Comparison of ENCODE assay signal across 21 mouse cellular contexts in genomic region chr2:91121011-91121410, GRCm38 (mm10). TPM values are rescaled to one million over a fixed set of nuclear protein-coding genes. Genes with fewer than 3 reads are reported as not detected.
DNase-seq lines count a peak whose midpoint lies in the region; ATAC-seq and TF ChIP-seq lines count a peak whose summit lies in the region.
"Had no signal": no experiment of that assay in that cellular context is flagged by ENCODE, and none has a peak within 500 bp of the region (broad histone marks: within the 10 kb centered on the region; RNA-seq: fewer than 3 reads in every experiment).

No protein-coding gene starts in this region.

- peak overlapping the region; percentile 53 for H3K4me3 ChIP-seq in heart, adult 2 months
- H3K4me3 ChIP-seq in heart, embryonic 13.5 days, result peak overlapping the region; percentile 75
- H3K4me3 ChIP-seq in midbrain, embryonic 13.5 days (replicated peaks), result no peak overlapping the region
- H3K4me3 ChIP-seq: embryonic facial prominence, embryonic 12.5 days; forebrain, embryonic 15.5 days; hindbrain, embryonic 10.5 days; intestine, embryonic 15.5 days had no signal

- TF ChIP-seq POLR2A in heart, adult 2 months (IDR thresholded peaks at IDR 0.05; ENCODE audit: insufficient read depth, low read depth, low read length), result 0 out of 2 replicates have a peak, but pooled peaks have one; percentile 26

- peak overlapping the region; percentile 81 for H3K4me2 ChIP-seq in heart, embryonic 13.5 days
- no peak overlapping the region for H3K4me2 ChIP-seq in midbrain, embryonic 13.5 days (replicated peaks)
- H3K4me2 ChIP-seq: embryonic facial prominence, embryonic 12.5 days; forebrain, embryonic 15.5 days; hindbrain, embryonic 14.5 days; intestine, embryonic 15.5 days had no signal

- DNase-seq in cerebellum, adult 9-10 months, result peak; percentile 58
- DNase-seq in cerebellum, adult 8-10 months, result no peak
- DNase-seq in heart, adult 2 months, result no peak
- no peak for DNase-seq in heart, adult 18-20 months
- DNase-seq in heart, postnatal 25 days (ENCODE audit: low spot score), result no peak
- DNase-seq in brain, adult 2 months (ENCODE audit: low read depth, low spot score), result peak; percentile 33
- DNase-seq: adrenal gland, postnatal 10 days; gastrocnemius, postnatal 14 days; kidney, adult 18-20 months; kidney, postnatal 10 days had no signal

- H3K27me3 ChIP-seq in heart, adult 2 months (ENCODE audit: control insufficient read depth, insufficient read depth, low read length), result no peaks in the 10 kb centered on the region
- H3K27me3 ChIP-seq in heart, embryonic 13.5 days (replicated peaks), result no peaks in the 10 kb centered on the region
- H3K27me3 ChIP-seq in midbrain, embryonic 13.5 days, result no peaks in the 10 kb centered on the region; the same call in 1 of the 2 replicates
- H3K27me3 ChIP-seq: forebrain, embryonic 15.5 days; intestine, embryonic 15.5 days had no signal

- no peaks in the 10 kb centered on the region for H3K36me3 ChIP-seq in heart, adult 2 months (ENCODE audit: control insufficient read depth, insufficient read depth, low read length)
- H3K36me3 ChIP-seq in heart, embryonic 13.5 days, result peaks cover 69% of the 10 kb centered on the region
- no peaks in the 10 kb centered on the region for H3K36me3 ChIP-seq in midbrain, embryonic 13.5 days
- H3K36me3 ChIP-seq: embryonic facial prominence, embryonic 12.5 days; forebrain, embryonic 15.5 days; hindbrain, embryonic 10.5 days; intestine, embryonic 15.5 days had no signal

- TF ChIP-seq EP300 in heart, adult 2 months (IDR thresholded peaks at IDR 0.05; ENCODE audit: insufficient read depth, low read depth, low read length), result 0 out of 2 replicates have a peak, but pooled peaks have one; percentile 17

- ATAC-seq in heart, embryonic 13.5 days (ENCODE audit: extremely low read depth, insufficient number of reproducible peaks, low FRiP score, low TSS enrichment), result no peak
- no peak for ATAC-seq in midbrain, embryonic 13.5 days
- ATAC-seq: forebrain, embryonic 15.5 days; intestine, embryonic 15.5 days had no signal

- TF ChIP-seq CTCF in heart, adult 2 months (IDR thresholded peaks at IDR 0.05), result no peak

- intact Hi-C loops in heart, adult 2 months (cut with DNase I), result no loop called here
- intact Hi-C loops in heart, postnatal 25 days (cut with DNase I), result no loop called here

- no peaks in the 10 kb centered on the region; the same call in 1 of the 2 replicates for H3K4me1 ChIP-seq in heart, adult 2 months (ENCODE audit: control insufficient read depth, insufficient read depth, low read length)
- peaks cover 66% of the 10 kb centered on the region for H3K4me1 ChIP-seq in heart, embryonic 13.5 days
- H3K4me1 ChIP-seq in midbrain, embryonic 13.5 days (replicated peaks), result no peaks in the 10 kb centered on the region
- H3K4me1 ChIP-seq: embryonic facial prominence, embryonic 12.5 days; forebrain, embryonic 15.5 days; intestine, embryonic 15.5 days had no signal

- no peak overlapping the region for H3K27ac ChIP-seq in heart, adult 2 months
- peak overlapping the region; percentile 98 for H3K27ac ChIP-seq in heart, embryonic 13.5 days (replicated peaks)
- no peak overlapping the region for H3K27ac ChIP-seq in midbrain, embryonic 13.5 days
- H3K27ac ChIP-seq: embryonic facial prominence, embryonic 12.5 days; forebrain, embryonic 15.5 days; hindbrain, embryonic 10.5 days; hindbrain, embryonic 14.5 days; intestine, embryonic 15.5 days had no signal

- no peaks in the 10 kb centered on the region for H3K79me2 ChIP-seq in heart, adult 2 months (replicated peaks; ENCODE audit: control insufficient read depth, insufficient read depth, low read length)

- H3K9me3 ChIP-seq in heart, embryonic 13.5 days, result no peaks in the 10 kb centered on the region
- no peaks in the 10 kb centered on the region for H3K9me3 ChIP-seq in midbrain, embryonic 13.5 days
- H3K9me3 ChIP-seq: embryonic facial prominence, embryonic 12.5 days; forebrain, embryonic 15.5 days; hindbrain, embryonic 10.5 days; intestine, embryonic 15.5 days had no signal

- H3K9ac ChIP-seq in heart, adult 2 months (ENCODE audit: low read depth, low read length), result peak overlapping the region; percentile 43
- H3K9ac ChIP-seq in heart, embryonic 13.5 days, result peak overlapping the region; percentile 95
- no peak overlapping the region for H3K9ac ChIP-seq in midbrain, embryonic 13.5 days (replicated peaks)
- H3K9ac ChIP-seq: embryonic facial prominence, embryonic 12.5 days; forebrain, embryonic 15.5 days; hindbrain, embryonic 14.5 days; intestine, embryonic 15.5 days had no signal

- 53% methylated on average over 6 of the region's 6 CpGs for WGBS in heart, adult 2 months
- 44% methylated on average over 6 of the region's 6 CpGs for WGBS in heart, embryonic 13.5 days
- WGBS in midbrain, embryonic 13.5 days, result 88% methylated on average over 6 of the region's 6 CpGs

RNA-seq across cellular contexts. Expression of gene Mybpc3, which starts 3.1 kb away (rescaled TPM):
- total RNA-seq in heart, adult 2 months (2021), result 1,000 to 10,000 TPM; 1,229 to 1,417 TPM
- polyA plus RNA-seq in heart, adult 2 months (2012; rRNA removed), result 1,378 and 1,771 TPM in 2 replicates
- 1,000 to 10,000 TPM; 1,572 to 1,905 TPM for total RNA-seq in heart, adult 18-20 months (2021)
- 806 and 882 TPM in 2 replicates for polyA plus RNA-seq in heart, embryonic 13.5 days (2015; fragmentation: Nextera tagmentation; extraction: Ambion mirVana)
- 1,000 to 10,000 TPM; 1,615 to 1,699 TPM for total RNA-seq in heart, postnatal 25 days (2021)
- not detected in 2 replicates for polyA plus RNA-seq in midbrain, embryonic 13.5 days (2015; fragmentation: Nextera tagmentation; extraction: Ambion mirVana)
- total RNA-seq: gastrocnemius, adult 18-20 months had no signal
- polyA plus RNA-seq: C2C12; forebrain, embryonic 11.5 days; forebrain, embryonic 15.5 days; hindbrain, embryonic 10.5 days; hindbrain, embryonic 14.5 days; kidney, embryonic 14.5 days had no signal

RNA-seq across cellular contexts. Expression of gene Spi1, which starts 38.8 kb away (rescaled TPM):
- 1 to 10 TPM; 3.7 to 6.2 TPM for total RNA-seq in heart, adult 2 months (2021)
- 10.2 and 17.2 TPM in 2 replicates for polyA plus RNA-seq in heart, adult 2 months (2012; rRNA removed)
- 1 to 10 TPM; 4.0 to 5.0 TPM for total RNA-seq in heart, adult 18-20 months (2021)
- 3.5 and 3.9 TPM in 2 replicates for polyA plus RNA-seq in heart, embryonic 13.5 days (2015; fragmentation: Nextera tagmentation; extraction: Ambion mirVana)
- total RNA-seq in heart, postnatal 25 days (2021), result 1 to 10 TPM; 3.7 to 4.3 TPM
- 1.8 and 3.0 TPM in 2 replicates for polyA plus RNA-seq in midbrain, embryonic 13.5 days (2015; fragmentation: Nextera tagmentation; extraction: Ambion mirVana)
- polyA plus RNA-seq: C2C12 had no signal

RNA-seq across cellular contexts. Expression of gene Slc39a13, which starts 50.8 kb away (rescaled TPM):
- total RNA-seq in heart, adult 2 months (2021), result 10 to 100 TPM; 21.1 to 22.3 TPM
- 57.3 and 58.6 TPM in 2 replicates for polyA plus RNA-seq in heart, adult 2 months (2012; rRNA removed)
- total RNA-seq in heart, adult 18-20 months (2021), result 10 to 100 TPM; 20.0 to 26.2 TPM
- 45.0 and 55.5 TPM in 2 replicates for polyA plus RNA-seq in heart, embryonic 13.5 days (2015; fragmentation: Nextera tagmentation; extraction: Ambion mirVana)
- total RNA-seq in heart, postnatal 25 days (2021), result 10 to 100 TPM; 22.9 to 28.2 TPM
- 25.0 and 29.4 TPM in 2 replicates for polyA plus RNA-seq in midbrain, embryonic 13.5 days (2015; fragmentation: Nextera tagmentation; extraction: Ambion mirVana)

Comparison
In these comparisons a context has a peak if more than half of its experiments do, and no peak if none do; other contexts are left out.
1. DNase-seq: peak in cerebellum, adult 9-10 months (single experiment) and brain, adult 2 months (single experiment); none in cerebellum, adult 8-10 months (single experiment), heart, adult 2 months (0 of 2), heart, adult 18-20 months (0 of 2) and heart, postnatal 25 days (single experiment).